Mouse (Mus musculus): ENCODE measurements around the gene Ncam1.

- no peak for TF ChIP-seq CTCF (IDR thresholded peaks at IDR 0.05; ENCODE audit: low read depth)
- no peak for TF ChIP-seq EP300 (IDR thresholded peaks at IDR 0.05; ENCODE audit: low read depth)
Observed at GRCm38 (mm10) chr9:49729479-49729878, 69.2 kb downstream of the Ncam1 start.

Measured in liver, postnatal 0 days (tissue).